Mouse (Mus musculus) G1E (cell line): ENCODE data around the gene Trpm8.

Experiments
- CTCF ChIP-seq: IDR thresholded peaks from 2 replicates; pipeline ENCODE4 v1.5.1; 2012; ENCODE audit warnings: low read depth, low read length, inconsistent platforms, mixed read lengths
- POLR2AphosphoS5 ChIP-seq: IDR thresholded peaks from 2 replicates; pipeline ENCODE4 v1.6.1; 2012; ENCODE audit warnings: low read depth, low read length, inconsistent platforms; ENCODE audit not compliant: insufficient replicate concordance

- TF ChIP-seq CTCF, result peak; percentile 99
- TF ChIP-seq POLR2AphosphoS5, result 0 out of 2 replicates have a peak, but pooled peaks have one; percentile 26
Observed at GRCm38 (mm10) chr1:88277098-88277817, at the start of gene Trpm8, which contains the start of gene Hjurp.
